Comparison of ENCODE assay signal across 12 mouse cellular contexts in genomic region chr13:44751780-44752179, GRCm38 (mm10). TPM values are rescaled to one million over a fixed set of nuclear protein-coding genes. Genes with fewer than 3 reads are reported as not detected.
DNase-seq lines count a peak whose midpoint lies in the region; ATAC-seq and TF ChIP-seq lines count a peak whose summit lies in the region.
"Had no signal": no experiment of that assay in that cellular context is flagged by ENCODE, and none has a peak within 500 bp of the region (broad histone marks: within the 10 kb centered on the region; RNA-seq: fewer than 3 reads in every experiment).

No protein-coding gene starts in this region.

- ATAC-seq in frontal cortex, adult (ENCODE audit: low TSS enrichment): peak; percentile 56
- peak; percentile 78 for ATAC-seq in forebrain, embryonic 11.5 days (replicated peaks; ENCODE audit: low FRiP score)
- peak; percentile 90 for ATAC-seq in neural tube, embryonic 12.5 days (ENCODE audit: low FRiP score, low read depth)
- ATAC-seq: intestine, embryonic 16.5 days had no signal

- peaks cover 24% of the 10 kb centered on the region for H3K4me1 ChIP-seq in forebrain, embryonic 11.5 days (replicated peaks; ENCODE audit: control insufficient read depth, insufficient read depth, low read length)
- peaks cover 66% of the 10 kb centered on the region for H3K4me1 ChIP-seq in neural tube, embryonic 12.5 days

- peak overlapping the region; percentile 60; the same call in 1 of the 2 replicates for H3K27ac ChIP-seq in forebrain, embryonic 11.5 days (ENCODE audit: low read depth, low read length)
- peak overlapping the region; percentile 63 for H3K27ac ChIP-seq in layer of hippocampus, adult 2 months
- H3K27ac ChIP-seq in neural tube, embryonic 12.5 days: 0 out of 2 replicates have a peak overlapping the region, but pooled peaks have one; percentile 32
- H3K27ac ChIP-seq: heart, adult 2 months; limb, embryonic 12.5 days had no signal

- H3K4me2 ChIP-seq in forebrain, embryonic 11.5 days (ENCODE audit: low read depth, low read length, severe bottlenecking): 0 out of 2 replicates have a peak overlapping the region, but pooled peaks have one; percentile 9
- H3K4me2 ChIP-seq in neural tube, embryonic 12.5 days (replicated peaks): 0 out of 2 replicates have a peak overlapping the region, but pooled peaks have one; percentile 24
- H3K4me2 ChIP-seq: limb, embryonic 12.5 days had no signal

- H3K9ac ChIP-seq in forebrain, embryonic 11.5 days (ENCODE audit: low read length): no peak overlapping the region
- no peak overlapping the region for H3K9ac ChIP-seq in neural tube, embryonic 12.5 days
- H3K9ac ChIP-seq: limb, embryonic 12.5 days had no signal

- 19% methylated on average over 3 of the region's 3 CpGs for WGBS in forebrain, embryonic 11.5 days
- WGBS in neural tube, embryonic 12.5 days: 24% methylated on average over 3 of the region's 3 CpGs

- H3K4me3 ChIP-seq in forebrain, embryonic 11.5 days (ENCODE audit: low read depth, low read length): no peak overlapping the region
- H3K4me3 ChIP-seq in layer of hippocampus, adult 2 months: no peak overlapping the region
- no peak overlapping the region for H3K4me3 ChIP-seq in neural tube, embryonic 12.5 days
- H3K4me3 ChIP-seq: heart, adult 2 months; limb, embryonic 12.5 days had no signal

- TF ChIP-seq CTCF in layer of hippocampus, adult 2 months (conservative IDR thresholded peaks at IDR 0.05): no peak

- no peak for DNase-seq in frontal cortex, adult 2 months (ENCODE audit: extremely low spot score in 1 of 2, low spot score in 1 of 2)
- DNase-seq in forebrain, embryonic 11.5 days (ENCODE audit: low spot score): peak; percentile 59
- DNase-seq in layer of hippocampus, adult 2 months (ENCODE audit: low spot score in 2 of 2): peak; percentile 41 to 56
- DNase-seq in spleen, adult 18-20 months: no peak
- no peak for DNase-seq in ovary, postnatal 10 days (ENCODE audit: low spot score)
- DNase-seq in frontal cortex, postnatal 36 days (ENCODE audit: low spot score in 2 of 2): no peak
- DNase-seq: heart, adult 2 months; lung, postnatal 36 days had no signal

- no peaks in the 10 kb centered on the region for H3K27me3 ChIP-seq in forebrain, embryonic 11.5 days (ENCODE audit: control insufficient read depth, insufficient read depth, low read length)
- no peaks in the 10 kb centered on the region for H3K27me3 ChIP-seq in neural tube, embryonic 12.5 days (replicated peaks)
- H3K27me3 ChIP-seq: limb, embryonic 12.5 days had no signal

- no peaks in the 10 kb centered on the region for H3K9me3 ChIP-seq in forebrain, embryonic 11.5 days (ENCODE audit: control insufficient read depth, low read length)
- no peaks in the 10 kb centered on the region for H3K9me3 ChIP-seq in neural tube, embryonic 12.5 days
- H3K9me3 ChIP-seq: limb, embryonic 12.5 days had no signal

- H3K36me3 ChIP-seq in forebrain, embryonic 11.5 days (ENCODE audit: control insufficient read depth, insufficient read depth, low read length): no peaks in the 10 kb centered on the region
- no peaks in the 10 kb centered on the region for H3K36me3 ChIP-seq in neural tube, embryonic 12.5 days
- H3K36me3 ChIP-seq: limb, embryonic 12.5 days had no signal

RNA-seq across cellular contexts. Expression of gene Jarid2, which starts 22.5 kb away (rescaled TPM):
- polyA plus RNA-seq in frontal cortex, adult 2 months (2012; rRNA removed): 25.2 and 27.7 TPM in 2 replicates
- 40.8 and 43.6 TPM in 2 replicates for polyA plus RNA-seq in forebrain, embryonic 11.5 days (2014; fragmentation: Nextera tagmentation; extraction: Ambion mirVana)
- total RNA-seq in layer of hippocampus, adult 2 months (2021): 10 to 100 TPM; 26.4 to 31.9 TPM
- polyA plus RNA-seq in neural tube, embryonic 12.5 days (2016; fragmentation: Nextera tagmentation; extraction: Ambion mirVana): 85.5 and 93.6 TPM in 2 replicates

Comparison
In these comparisons a context has a peak if more than half of its experiments do, and no peak if none do; other contexts are left out.
1. DNase-seq: peak in forebrain, embryonic 11.5 days (single experiment) and layer of hippocampus, adult 2 months (2 of 2); none in frontal cortex, adult 2 months (0 of 2), spleen, adult 18-20 months (0 of 2), ovary, postnatal 10 days (single experiment) and frontal cortex, postnatal 36 days (0 of 2).
2. Peak in every context shown above with its lines, with median percentiles within 50 percentile points of each other: ATAC-seq and H3K27ac ChIP-seq.